Comparison of ENCODE assay signal across 15 mouse cellular contexts in the genomic region with DNA sequence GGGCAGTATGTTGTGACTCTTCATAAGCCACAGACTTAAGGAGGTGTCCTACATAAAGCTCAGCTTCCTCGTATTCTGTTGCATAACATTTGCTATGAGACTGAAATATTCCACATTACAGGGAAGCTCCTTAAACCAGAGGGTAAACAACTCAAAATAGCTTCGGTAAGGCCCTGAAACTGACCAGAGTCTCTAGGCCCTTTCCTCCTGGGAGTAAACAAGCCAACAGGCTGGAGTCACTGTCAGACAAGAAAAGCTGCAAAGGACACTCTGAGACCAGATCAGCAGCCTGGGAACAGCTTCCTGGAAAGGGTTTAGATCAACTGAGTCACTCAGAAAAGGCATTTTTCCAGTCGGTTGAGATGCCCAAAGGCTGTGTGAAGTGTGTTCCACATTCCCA. TPM values are rescaled to one million over a fixed set of nuclear protein-coding genes. Genes with fewer than 3 reads are reported as not detected.
DNase-seq lines count a peak whose midpoint lies in the region; ATAC-seq and TF ChIP-seq lines count a peak whose summit lies in the region.
"Had no signal": no experiment of that assay in that cellular context is flagged by ENCODE, and none has a peak within 500 bp of the region (broad histone marks: within the 10 kb centered on the region; RNA-seq: fewer than 3 reads in every experiment).

No protein-coding gene starts in this region.

- peak; percentile 3 for DNase-seq in embryo, embryonic 10 days (ENCODE audit: low spot score)
- DNase-seq in embryo, embryonic 9.5 days (ENCODE audit: extremely low spot score) = no peak
- no peak for DNase-seq in kidney, adult 8-10 months
- DNase-seq in adipocyte (ENCODE audit: low spot score) = peak; percentile 84
- peak; percentile 39 for DNase-seq in lung, postnatal 36 days
- DNase-seq in ovary, postnatal 14 days (ENCODE audit: low spot score) = no peak
- DNase-seq in midbrain, postnatal 0 days (ENCODE audit: low spot score) = no peak
- DNase-seq: adrenal gland, postnatal 25 days; cerebellum, adult 11 months had no signal

- no peak for TF ChIP-seq CTCF in midbrain, postnatal 0 days (IDR thresholded peaks at IDR 0.05)

- H3K4me1 ChIP-seq in kidney, embryonic 14.5 days (ENCODE audit: control insufficient read depth, insufficient read depth, low read length) = peaks cover 13% of the 10 kb centered on the region; the same call in 1 of the 2 replicates
- H3K4me1 ChIP-seq in midbrain, postnatal 0 days (ENCODE audit: insufficient read depth, low read length) = no peaks in the 10 kb centered on the region
- H3K4me1 ChIP-seq: hindbrain, embryonic 12.5 days; liver, embryonic 12.5 days; megakaryocyte, embryonic 14.5 days had no signal

- WGBS in kidney, embryonic 14.5 days = 18% methylated on average over 3 of the region's 3 CpGs
- WGBS in midbrain, postnatal 0 days = 52% methylated on average over 3 of the region's 3 CpGs

- H3K27me3 ChIP-seq in kidney, embryonic 14.5 days (ENCODE audit: control insufficient read depth, insufficient read depth, low read length) = no peaks in the 10 kb centered on the region
- H3K27me3 ChIP-seq in midbrain, postnatal 0 days (ENCODE audit: insufficient read depth, low read length) = no peaks in the 10 kb centered on the region
- H3K27me3 ChIP-seq: hindbrain, embryonic 12.5 days; liver, embryonic 12.5 days; megakaryocyte, embryonic 14.5 days had no signal

- no peaks in the 10 kb centered on the region for H3K36me3 ChIP-seq in kidney, embryonic 14.5 days (ENCODE audit: control insufficient read depth, insufficient read depth, low read length)
- H3K36me3 ChIP-seq in midbrain, postnatal 0 days (ENCODE audit: insufficient read depth, low read length) = no peaks in the 10 kb centered on the region
- H3K36me3 ChIP-seq: hindbrain, embryonic 12.5 days; liver, embryonic 12.5 days had no signal

- peak overlapping the region; percentile 55; the same call in 1 of the 2 replicates for H3K27ac ChIP-seq in kidney, embryonic 14.5 days (ENCODE audit: low read depth, low read length)
- H3K27ac ChIP-seq in midbrain, postnatal 0 days (ENCODE audit: low read depth, low read length) = no peak overlapping the region
- H3K27ac ChIP-seq: hindbrain, embryonic 12.5 days; layer of hippocampus, adult 2 months; liver, embryonic 12.5 days had no signal

- no peak overlapping the region for H3K4me3 ChIP-seq in kidney, embryonic 14.5 days (ENCODE audit: low read length)
- no peak overlapping the region for H3K4me3 ChIP-seq in midbrain, postnatal 0 days (ENCODE audit: low read depth, low read length)
- H3K4me3 ChIP-seq: hindbrain, embryonic 12.5 days; layer of hippocampus, adult 2 months; liver, embryonic 12.5 days; megakaryocyte, embryonic 14.5 days had no signal

- no peak overlapping the region for H3K9ac ChIP-seq in kidney, embryonic 14.5 days (ENCODE audit: low read depth, low read length)
- H3K9ac ChIP-seq in midbrain, postnatal 0 days (replicated peaks; ENCODE audit: low read length, poor library complexity, severe bottlenecking) = no peak overlapping the region
- H3K9ac ChIP-seq: hindbrain, embryonic 12.5 days; liver, embryonic 12.5 days had no signal

- no peak for ATAC-seq in kidney, embryonic 14.5 days (ENCODE audit: low FRiP score, low TSS enrichment)
- no peak for ATAC-seq in midbrain, postnatal 0 days (ENCODE audit: low FRiP score)
- ATAC-seq: liver, embryonic 12.5 days had no signal

- H3K9me3 ChIP-seq in kidney, embryonic 14.5 days (ENCODE audit: control insufficient read depth, low read length) = no peaks in the 10 kb centered on the region
- no peaks in the 10 kb centered on the region for H3K9me3 ChIP-seq in midbrain, postnatal 0 days (ENCODE audit: low read length)
- H3K9me3 ChIP-seq: hindbrain, embryonic 12.5 days; liver, embryonic 12.5 days had no signal

- no peak overlapping the region for H3K4me2 ChIP-seq in kidney, embryonic 14.5 days (replicated peaks; ENCODE audit: low read depth, low read length)
- H3K4me2 ChIP-seq in midbrain, postnatal 0 days (ENCODE audit: low read depth, low read length, poor library complexity, severe bottlenecking) = no peak overlapping the region
- H3K4me2 ChIP-seq: heart, embryonic 11.5 days; hindbrain, embryonic 12.5 days; liver, embryonic 12.5 days had no signal

RNA-seq across cellular contexts. Expression of a gene that starts 9.4 kb away (rescaled TPM):
- 17.6 and 21.9 TPM in 2 replicates for polyA plus RNA-seq in kidney, embryonic 14.5 days (2014; fragmentation: Nextera tagmentation; extraction: Ambion mirVana)
- 1.4 and 6.7 TPM in 2 replicates for total RNA-seq in midbrain, postnatal 0 days (2014; rRNA removed)
- 3.6 and 3.9 TPM in 2 replicates for polyA plus RNA-seq in midbrain, postnatal 0 days (2015; fragmentation: Nextera tagmentation; extraction: Ambion mirVana)

Comparison
In these comparisons a context has a peak if more than half of its experiments do, and no peak if none do; other contexts are left out.
1. DNase-seq: peak in embryo, embryonic 10 days (single experiment), adipocyte (single experiment) and lung, postnatal 36 days (single experiment); none in embryo, embryonic 9.5 days (single experiment), kidney, adult 8-10 months (0 of 2), ovary, postnatal 14 days (single experiment) and midbrain, postnatal 0 days (single experiment).